Mouse (Mus musculus) hindbrain, postnatal 0 days (tissue): ENCODE measurements around the gene Gm6337. TPM values are rescaled to one million over a fixed set of nuclear protein-coding genes. Genes with fewer than 3 reads are reported as not detected.
"Not testable (repeated sequence)": the region's sequence is repeated elsewhere in the genome, so short reads cannot be mapped to it uniquely, and the experiment has no call there.

ENCODE experiments used
- ATAC-seq: fragments of 200-750 bp; cut with Nextera tagmentation; 2 replicates; pipeline ENCODE4 v1.8.0; 2017; ENCODE audit warnings: mild to moderate bottlenecking, moderate TSS enrichment, moderate library complexity
- DNase-seq: peaks from one replicate; pipeline ENCODE4 v3.0.0-alpha.2; 2015; ENCODE audit warnings: low spot score
- H3K27ac ChIP-seq: fragments of 300-500 bp; sonication (generic); 2 replicates; pipeline ENCODE4 v1.5.1; 2014; ENCODE audit warnings: mild to moderate bottlenecking
- H3K27me3 ChIP-seq: fragments of 300-500 bp; sonication (generic); 2 replicates; pipeline ENCODE4 v1.6.1; 2014; ENCODE audit warnings: low read length, mixed read lengths; ENCODE audit not compliant: insufficient read depth
- H3K36me3 ChIP-seq: fragments of 300-500 bp; sonication (generic); 2 replicates; pipeline ENCODE4 v1.6.1; 2014; ENCODE audit warnings: low read length, mixed read lengths; ENCODE audit not compliant: insufficient read depth
- H3K4me1 ChIP-seq: fragments of 300-500 bp; sonication (generic); 2 replicates; pipeline ENCODE4 v1.6.1; 2014; ENCODE audit warnings: antibody characterized with exemption, low read length, mixed read lengths; ENCODE audit not compliant: insufficient read depth
- H3K4me2 ChIP-seq: fragments of 300-500 bp; sonication (generic); 2 replicates; pipeline ENCODE4 v1.6.1; 2014; ENCODE audit warnings: low read depth, mild to moderate bottlenecking, low read length, moderate library complexity, mixed read lengths
- H3K4me3 ChIP-seq: fragments of 300-500 bp; sonication (generic); 2 replicates; pipeline ENCODE4 v1.5.1; 2014; ENCODE audit warnings: low read length
- H3K9ac ChIP-seq: fragments of 300-500 bp; sonication (generic); replicated peaks from 2 replicates; pipeline ENCODE4 v1.6.1; 2014; ENCODE audit warnings: mild to moderate bottlenecking, low read length, moderate library complexity, mixed read lengths
- H3K9me3 ChIP-seq: fragments of 300-500 bp; sonication (generic); 2 replicates; pipeline ENCODE4 v1.6.1; 2016; ENCODE audit warnings: low read length, mixed read lengths
- CTCF ChIP-seq: IDR thresholded peaks from 2 replicates; pipeline ENCODE4 v1.5.1; 2016; ENCODE audit warnings: antibody characterized with exemption, control low read depth, low read depth
- WGBS: fragments of 180-500 bp; shearing (Covaris S2); extraction: QIAGEN DNeasy Blood & Tissue Kit; methylation state at CpG from one replicate; pipeline ENCODE4 v1.1.7; 2014; 5-methylcytosine and 5-hydroxymethylcytosine counted together
- polyA plus RNA-seq: library from polyadenylated mRNA; unstranded; fragments of >200 nt; fragmentation: Nextera tagmentation; extraction: Ambion mirVana; gene quantifications from 2 replicates; pipeline ENCODE4 v1.2.1, GENCODE M21; 2015
- total RNA-seq: library from RNA; depleted of rRNA; stranded (reverse); fragments of >200 nt; gene quantifications from 2 replicates; pipeline ENCODE4 v1.2.3, GENCODE M21; 2014; rRNA removed

Gm6337 gene
- total RNA-seq (not detected in 2 replicates), polyA plus RNA-seq (0.08 TPM in 1 of 2 replicates, not detected in the other)

DNA sequence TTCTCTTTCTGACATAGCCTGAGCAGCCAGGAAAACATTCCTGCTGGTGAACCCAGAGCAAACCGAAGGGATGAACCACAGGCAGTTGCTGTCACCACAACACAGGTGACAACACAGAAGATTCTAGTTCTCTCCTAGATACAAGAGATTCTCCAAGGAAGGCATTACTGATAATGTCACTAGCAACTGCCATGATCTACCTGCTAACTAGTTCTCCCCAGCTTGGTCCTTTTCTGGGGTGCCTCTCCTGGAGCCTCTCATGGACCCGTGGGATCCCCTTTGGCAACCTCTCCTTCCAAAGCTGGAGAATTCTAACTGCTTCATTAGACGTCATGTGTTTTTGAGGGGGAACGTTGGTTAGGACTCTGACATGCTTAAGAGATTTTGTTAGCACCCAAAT, at the start of gene Gm6337:
Gene Gm6337, minus strand, starts transcription at position 101 of the 400 bp plus-strand sequence.
- H3K27ac ChIP-seq, H3K27me3 ChIP-seq, H3K9ac ChIP-seq, H3K36me3 ChIP-seq, H3K4me1 ChIP-seq, DNase-seq, H3K4me2 ChIP-seq, H3K9me3 ChIP-seq, H3K4me3 ChIP-seq, ATAC-seq: not testable (repeated sequence)
- WGBS = 75% methylated on average over 2 of the region's 4 CpGs

- WGBS = 10% methylated on average over 8 of the region's 9 CpGs
- not testable (repeated sequence) for H3K36me3 ChIP-seq, H3K9me3 ChIP-seq, H3K9ac ChIP-seq, H3K27ac ChIP-seq, H3K27me3 ChIP-seq, H3K4me1 ChIP-seq, ATAC-seq
- DNase-seq = peak; percentile 18
- TF ChIP-seq CTCF = peak; percentile 40
- Histone ChIP-seq H3K4me3 (peak overlapping the region; percentile 32), H3K4me2 (peak overlapping the region; percentile 38; the same call in 1 of the 2 replicates)
Observed at GRCm38 (mm10) chr14:6107500-6107899, 49.4 kb upstream of the Gm6337 start.

DNA sequence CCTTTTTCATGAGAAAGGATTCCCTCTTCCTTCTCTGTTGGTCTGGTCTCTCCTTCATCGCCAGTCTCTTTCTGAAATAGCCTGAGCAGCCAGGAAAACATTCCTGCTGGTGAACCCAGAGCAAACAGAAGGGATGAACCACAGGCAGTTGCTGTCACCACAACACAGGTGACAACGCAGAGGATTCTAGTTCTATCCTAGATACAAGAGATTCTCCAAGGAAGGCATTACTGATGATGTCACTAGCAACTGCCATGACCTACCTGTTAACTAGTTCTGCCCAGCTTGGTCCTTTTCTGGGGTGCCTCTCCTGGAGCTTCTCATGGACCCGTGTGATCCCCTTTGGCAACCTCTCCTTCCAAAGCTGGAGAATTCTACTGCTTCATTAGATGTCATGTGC, 35.8 kb upstream of the Gm6337 start, which contains the start of gene Gm8206:
Gene Gm8206, minus strand, starts transcription at position 101 of the 400 bp plus-strand sequence.
- not testable (repeated sequence) for H3K9me3 ChIP-seq, H3K9ac ChIP-seq, H3K27me3 ChIP-seq, DNase-seq, ATAC-seq, H3K4me2 ChIP-seq, H3K4me3 ChIP-seq, H3K27ac ChIP-seq, H3K36me3 ChIP-seq, H3K4me1 ChIP-seq
- 83% methylated on average over 2 of the region's 3 CpGs for WGBS

Other genes starting within 250 kb of the Gm6337 start
- not detected in 2 replicates for gene Gm3424, start 227.9 kb downstream of the Gm6337 start, total RNA-seq
- not detected in 2 replicates for gene Gm3424, start 227.9 kb downstream of the Gm6337 start, polyA plus RNA-seq
- gene Gm8237, start 177.9 kb downstream of the Gm6337 start, total RNA-seq = 0.25 and 0.26 TPM in 2 replicates
- 1.4 and 1.5 TPM in 2 replicates for gene Gm8237, start 177.9 kb downstream of the Gm6337 start, polyA plus RNA-seq
- 0.72 and 3.3 TPM in 2 replicates for gene Gm3248, start 96.5 kb downstream of the Gm6337 start, total RNA-seq
- 3.4 and 3.8 TPM in 2 replicates for gene Gm3248, start 96.5 kb downstream of the Gm6337 start, polyA plus RNA-seq
- gene Gm3453, start 79.1 kb downstream of the Gm6337 start, total RNA-seq = not detected in 2 replicates
- gene Gm3453, start 79.1 kb downstream of the Gm6337 start, polyA plus RNA-seq = not detected in 2 replicates
- 2.5 and 4.2 TPM in 2 replicates for gene Gm8206, start 35.7 kb upstream of the Gm6337 start, total RNA-seq
- gene Gm8206, start 35.7 kb upstream of the Gm6337 start, polyA plus RNA-seq = 4.1 and 4.8 TPM in 2 replicates
- gene Gm3468, start 50.4 kb upstream of the Gm6337 start, total RNA-seq = 3.4 and 4.1 TPM in 2 replicates
- gene Gm3468, start 50.4 kb upstream of the Gm6337 start, polyA plus RNA-seq = 4.6 and 4.8 TPM in 2 replicates
- gene Gm3476, start 67.5 kb upstream of the Gm6337 start, total RNA-seq = not detected in 2 replicates
- gene Gm3476, start 67.5 kb upstream of the Gm6337 start, polyA plus RNA-seq = not detected in 2 replicates
- not detected in 2 replicates for gene Gm21560, start 161.0 kb upstream of the Gm6337 start, total RNA-seq
- gene Gm21560, start 161.0 kb upstream of the Gm6337 start, polyA plus RNA-seq = 0.28 TPM in 1 of 2 replicates, not detected in the other
- 2.6 TPM in 1 of 2 replicates, not detected in the other for gene Gm3411, start 229.0 kb upstream of the Gm6337 start, total RNA-seq
- gene Gm3411, start 229.0 kb upstream of the Gm6337 start, polyA plus RNA-seq = 8.2 and 8.3 TPM in 2 replicates
- gene Gm21103, start 246.6 kb upstream of the Gm6337 start, total RNA-seq = not detected in 2 replicates
- 0.33 TPM in 1 of 2 replicates, not detected in the other for gene Gm21103, start 246.6 kb upstream of the Gm6337 start, polyA plus RNA-seq